Mouse (Mus musculus) regulatory T cell (primary cell): ENCODE data around the gene Npc1l1.

ENCODE experiments used
- in situ Hi-C: fragments of 300-600 bp; cut with MboI, MseI; formaldehyde crosslinking; loops from one replicate; pipeline ENCODE4 v1.15.1; 2025; ENCODE audit warnings: high pct_unique_total_duplicates

The Npc1l1 gene

GRCm38 (mm10) chr11:6208158-6208557 is 21.8 kb downstream of the Npc1l1 start:
- in situ Hi-C loops: no loop called here

GRCm38 (mm10) chr11:6207090-6207489 is 22.9 kb downstream of the Npc1l1 start:
- in situ Hi-C loops: no loop called here

GRCm38 (mm10) chr11:6200570-6200969 is 29.4 kb downstream of the Npc1l1 start:
- in situ Hi-C loops: loop anchor here (5.0 kb wide), 1 partner anchor 62 kb away; no protein-coding TSS in a partner anchor

GRCm38 (mm10) chr11:6200087-6200569 is 29.8 kb downstream of the Npc1l1 start, which contains the start of gene Nudcd3:
Nudcd3 (minus strand) TSS chr11:6200415.
- in situ Hi-C loops: loop anchor here (5.0 kb wide), 1 partner anchor 62 kb away; no protein-coding TSS in a partner anchor

GRCm38 (mm10) chr11:6199410-6200086 is 30.4 kb downstream of the Npc1l1 start, which contains the start of gene A730071L15Rik:
A730071L15Rik (plus strand) TSS chr11:6200029.
- in situ Hi-C loops: loop anchor here (5.0 kb wide), 1 partner anchor 63 kb away; no protein-coding TSS in a partner anchor

GRCm38 (mm10) chr11:6198449-6198848 is 31.5 kb downstream of the Npc1l1 start:
- in situ Hi-C loops: no loop called here

- in situ Hi-C loops: no loop called here
These were observed 33.2 kb downstream of the Npc1l1 start for GRCm38 (mm10) chr11:6196780-6197179.

GRCm38 (mm10) chr11:6187878-6188277 is 42.1 kb downstream of the Npc1l1 start:
- in situ Hi-C loops: no loop called here

GRCm38 (mm10) chr11:6187399-6187798 is 42.5 kb downstream of the Npc1l1 start:
- in situ Hi-C loops: no loop called here

GRCm38 (mm10) chr11:6184202-6184935 is 45.6 kb downstream of the Npc1l1 start:
- in situ Hi-C loops: no loop called here

GRCm38 (mm10) chr11:6183246-6183645 is 46.7 kb downstream of the Npc1l1 start:
- in situ Hi-C loops: no loop called here

- in situ Hi-C loops: no loop called here
These were observed 49.0 kb downstream of the Npc1l1 start for GRCm38 (mm10) chr11:6180811-6181399.

GRCm38 (mm10) chr11:6179194-6179593 is 50.7 kb downstream of the Npc1l1 start:
- in situ Hi-C loops: no loop called here

- in situ Hi-C loops: no loop called here
These were observed 51.2 kb downstream of the Npc1l1 start for GRCm38 (mm10) chr11:6178673-6179166.

GRCm38 (mm10) chr11:6177781-6178420 is 52.0 kb downstream of the Npc1l1 start:
- in situ Hi-C loops: no loop called here

GRCm38 (mm10) chr11:6175506-6175905 is 54.4 kb downstream of the Npc1l1 start:
- in situ Hi-C loops: no loop called here

- in situ Hi-C loops: no loop called here
These were observed 55.2 kb downstream of the Npc1l1 start for GRCm38 (mm10) chr11:6174719-6175118.

- in situ Hi-C loops: no loop called here
These were observed 60.8 kb downstream of the Npc1l1 start for GRCm38 (mm10) chr11:6169041-6169663.

GRCm38 (mm10) chr11:6166351-6166750 is 63.6 kb downstream of the Npc1l1 start:
- in situ Hi-C loops: no loop called here

- in situ Hi-C loops: no loop called here
These were observed 64.4 kb downstream of the Npc1l1 start for GRCm38 (mm10) chr11:6165391-6166081.
